Mouse (Mus musculus) liver, embryonic 12.5 days (tissue): Measurements from ENCODE around the gene Platr25. TPM values are rescaled to one million over a fixed set of nuclear protein-coding genes. Genes with fewer than 3 reads are reported as not detected.
"Not testable (repeated sequence)": the region's sequence is repeated elsewhere in the genome, so short reads cannot be mapped to it uniquely, and the experiment has no call there.

ENCODE experiments used
- ATAC-seq: fragments of 200-750 bp; cut with Nextera tagmentation; 2 replicates; pipeline ENCODE4 v1.8.0; 2017; ENCODE audit warnings: moderate number of reproducible peaks, mild to moderate bottlenecking, moderate library complexity
- H3K27ac ChIP-seq: fragments of 300-500 bp; sonication (generic); 2 replicates; pipeline ENCODE4 v1.5.1; 2016; ENCODE audit warnings: mild to moderate bottlenecking
- H3K27me3 ChIP-seq: fragments of 300-500 bp; sonication (generic); replicated peaks from 2 replicates; pipeline ENCODE4 v1.6.1; 2016; ENCODE audit warnings: mild to moderate bottlenecking, moderate library complexity
- H3K36me3 ChIP-seq: fragments of 300-500 bp; sonication (generic); 2 replicates; pipeline ENCODE4 v1.6.1; 2016; ENCODE audit warnings: mild to moderate bottlenecking, moderate library complexity
- H3K4me1 ChIP-seq: fragments of 300-500 bp; sonication (generic); 2 replicates; pipeline ENCODE4 v1.6.1; 2016
- H3K4me2 ChIP-seq: fragments of 300-500 bp; sonication (generic); 2 replicates; pipeline ENCODE4 v1.6.1; 2016; ENCODE audit warnings: mild to moderate bottlenecking, moderate library complexity
- H3K4me3 ChIP-seq: fragments of 300-500 bp; sonication (generic); 2 replicates; pipeline ENCODE4 v1.5.1; 2016; ENCODE audit warnings: mild to moderate bottlenecking, moderate library complexity
- H3K9ac ChIP-seq: fragments of 300-500 bp; sonication (generic); 2 replicates; pipeline ENCODE4 v1.6.1; 2016; ENCODE audit warnings: mild to moderate bottlenecking, moderate library complexity
- H3K9me3 ChIP-seq: fragments of 300-500 bp; sonication (generic); replicated peaks from 2 replicates; pipeline ENCODE4 v1.6.1; 2016; ENCODE audit warnings: mild to moderate bottlenecking, moderate library complexity
- WGBS: fragments of 180-500 bp; shearing (Covaris S2); methylation state at CpG from one replicate; pipeline ENCODE4 v1.1.7; 2016; ENCODE audit not compliant: insufficient replicate concordance; 5-methylcytosine and 5-hydroxymethylcytosine counted together
- polyA plus RNA-seq: library from polyadenylated mRNA; unstranded; fragments of >200 nt; fragmentation: Nextera tagmentation; extraction: Ambion mirVana; gene quantifications from 2 replicates; pipeline ENCODE4 v1.2.1, GENCODE M21; 2016

The Platr25 gene
- 6.4 and 6.5 TPM in 2 replicates for polyA plus RNA-seq

- H3K9me3 ChIP-seq, H3K27ac ChIP-seq, H3K36me3 ChIP-seq, H3K27me3 ChIP-seq: not testable (repeated sequence)
- peaks cover 14% of the 10 kb centered on the region for H3K4me1 ChIP-seq
- peak within 1 kb of the TSS; percentile 74 for H3K4me2 ChIP-seq
- peak; percentile 99 for ATAC-seq
- H3K4me3 ChIP-seq, result peak within 1 kb of the TSS; percentile 63
- 6% methylated on average over 20 of the region's 20 CpGs for WGBS
- H3K9ac ChIP-seq, result peak within 1 kb of the TSS; percentile 69
These were observed at the start of gene Platr25 for GRCm38 (mm10) chr13:62760432-62761415. Gene Platr25, minus strand, starts transcription at chr13:62760709.

GRCm38 (mm10) chr13:62807981-62808380 lies 47.5 kb upstream of the Platr25 start:
- H3K27me3 ChIP-seq, ATAC-seq, H3K9ac ChIP-seq, H3K27ac ChIP-seq, H3K36me3 ChIP-seq, H3K9me3 ChIP-seq, H3K4me3 ChIP-seq, H3K4me2 ChIP-seq, H3K4me1 ChIP-seq: not testable (repeated sequence)
- 76% methylated on average over 6 of the region's 6 CpGs for WGBS

- WGBS, result 41% methylated on average over 2 of the region's 2 CpGs
These were observed 25.6 kb upstream of the Platr25 start for GRCm38 (mm10) chr13:62786135-62786493.

GRCm38 (mm10) chr13:62785199-62786134 lies 25.0 kb upstream of the Platr25 start, which contains the start of gene Gm5141:
Gene Gm5141, minus strand, starts transcription at chr13:62785808.
- not testable (repeated sequence) for H3K27me3 ChIP-seq, H3K27ac ChIP-seq, H3K4me1 ChIP-seq, H3K36me3 ChIP-seq, H3K9me3 ChIP-seq
- ATAC-seq, result peak; percentile 100
- Histone ChIP-seq H3K4me2 (peak within 1 kb of the TSS; percentile 75), H3K9ac (peak within 1 kb of the TSS; percentile 55), H3K4me3 (peak within 1 kb of the TSS; percentile 63)
- WGBS, result 5% methylated on average over 22 of the region's 23 CpGs

More at GRCm38 (mm10) chr13:62786135-62786493, 25.6 kb upstream of the Platr25 start:
- H3K27ac ChIP-seq, H3K4me1 ChIP-seq, ATAC-seq, H3K9me3 ChIP-seq, H3K27me3 ChIP-seq, H3K36me3 ChIP-seq: not testable (repeated sequence)
- peak overlapping the region; percentile 75 for H3K4me2 ChIP-seq
- H3K9ac ChIP-seq, result 0 out of 2 replicates have a peak overlapping the region, but pooled peaks have one; percentile 32
- peak overlapping the region; percentile 63 for H3K4me3 ChIP-seq

GRCm38 (mm10) chr13:62763806-62764205 lies 3.3 kb upstream of the Platr25 start:
- H3K27ac ChIP-seq, result not testable (repeated sequence)
- 58% methylated on average over 2 of the region's 2 CpGs for WGBS

GRCm38 (mm10) chr13:62733322-62733721 lies 27.2 kb downstream of the Platr25 start:
- no peak for ATAC-seq
- Histone ChIP-seq H3K4me1 (no peaks in the 10 kb centered on the region), H3K9me3 (no peaks in the 10 kb centered on the region), H3K27ac (no peak overlapping the region), H3K36me3 (no peaks in the 10 kb centered on the region), H3K4me3 (no peak overlapping the region), H3K27me3 (no peaks in the 10 kb centered on the region), H3K4me2 (no peak overlapping the region), H3K9ac (no peak overlapping the region)
- WGBS, result 84% methylated on average over 2 of the region's 2 CpGs

More at GRCm38 (mm10) chr13:62763806-62764205, 3.3 kb upstream of the Platr25 start:
- not testable (repeated sequence) for H3K4me3 ChIP-seq, ATAC-seq, H3K27me3 ChIP-seq, H3K9ac ChIP-seq, H3K9me3 ChIP-seq, H3K4me2 ChIP-seq, H3K36me3 ChIP-seq
- peaks cover 14% of the 10 kb centered on the region for H3K4me1 ChIP-seq

- not testable (repeated sequence) for H3K4me1 ChIP-seq, H3K27ac ChIP-seq, H3K9ac ChIP-seq, H3K9me3 ChIP-seq, H3K27me3 ChIP-seq, ATAC-seq, H3K36me3 ChIP-seq, H3K4me3 ChIP-seq, H3K4me2 ChIP-seq
- WGBS, result 78% methylated on average over 8 of the region's 8 CpGs
These were observed 47.9 kb downstream of the Platr25 start for GRCm38 (mm10) chr13:62712611-62713010.

- Histone ChIP-seq H3K4me2 (peak overlapping the region; percentile 71), H3K4me3 (peak overlapping the region; percentile 61), H3K9ac (0 out of 2 replicates have a peak overlapping the region, but pooled peaks have one; percentile 39)
- not testable (repeated sequence) for H3K27me3 ChIP-seq, H3K9me3 ChIP-seq, ATAC-seq, H3K4me1 ChIP-seq, H3K27ac ChIP-seq, H3K36me3 ChIP-seq
- WGBS, result 23% methylated on average over 4 of the region's 4 CpGs
These were observed 75.2 kb downstream of the Platr25 start for GRCm38 (mm10) chr13:62685287-62685648.

GRCm38 (mm10) chr13:62684608-62685286 lies 75.8 kb downstream of the Platr25 start:
- H3K9ac ChIP-seq, result peak overlapping the region; percentile 50; the same call in 1 of the 2 replicates
- H3K36me3 ChIP-seq, result not testable (repeated sequence)

GRCm38 (mm10) chr13:62653369-62653743 lies 107.2 kb downstream of the Platr25 start:
- peak overlapping the region; percentile 9; the same call in 1 of the 2 replicates for H3K9ac ChIP-seq
- 18% methylated on average over 8 of the region's 8 CpGs for WGBS

More at GRCm38 (mm10) chr13:62684608-62685286, 75.8 kb downstream of the Platr25 start:
- ATAC-seq, result peak; percentile 100
- 2% methylated on average over 20 of the region's 20 CpGs for WGBS
- Histone ChIP-seq H3K4me2 (peak overlapping the region; percentile 71), H3K27ac (0 out of 2 replicates have a peak overlapping the region, but pooled peaks have one; percentile 36), H3K4me3 (peak overlapping the region; percentile 61)
- H3K9me3 ChIP-seq, H3K4me1 ChIP-seq, H3K27me3 ChIP-seq: not testable (repeated sequence)

GRCm38 (mm10) chr13:62652681-62653368 lies 107.7 kb downstream of the Platr25 start:
- ATAC-seq, result peak; percentile 98
- H3K36me3 ChIP-seq, H3K27me3 ChIP-seq, H3K9me3 ChIP-seq, H3K27ac ChIP-seq, H3K4me1 ChIP-seq: not testable (repeated sequence)
- peak overlapping the region; percentile 49; the same call in 1 of the 2 replicates for H3K9ac ChIP-seq
- peak overlapping the region; percentile 66 for H3K4me2 ChIP-seq
- H3K4me3 ChIP-seq, result peak overlapping the region; percentile 57
- WGBS, result under 1% methylated on average over 16 of the region's 16 CpGs

More at GRCm38 (mm10) chr13:62653369-62653743, 107.2 kb downstream of the Platr25 start:
- Histone ChIP-seq H3K4me3 (peak overlapping the region; percentile 57), H3K27me3 (no peaks in the 10 kb centered on the region), H3K9me3 (no peaks in the 10 kb centered on the region), H3K4me1 (no peaks in the 10 kb centered on the region), H3K27ac (no peak overlapping the region), H3K36me3 (no peaks in the 10 kb centered on the region), H3K4me2 (peak overlapping the region; percentile 66)
- ATAC-seq, result peak; percentile 84
